Mouse (Mus musculus): ENCODE results near the gene Ppp1r37. TPM values are rescaled to one million over a fixed set of nuclear protein-coding genes. Genes with fewer than 3 reads are reported as not detected.

The Ppp1r37 gene
- polyA plus RNA-seq, 1 experiment from 2014 or later = 30.3 TPM

DNA sequence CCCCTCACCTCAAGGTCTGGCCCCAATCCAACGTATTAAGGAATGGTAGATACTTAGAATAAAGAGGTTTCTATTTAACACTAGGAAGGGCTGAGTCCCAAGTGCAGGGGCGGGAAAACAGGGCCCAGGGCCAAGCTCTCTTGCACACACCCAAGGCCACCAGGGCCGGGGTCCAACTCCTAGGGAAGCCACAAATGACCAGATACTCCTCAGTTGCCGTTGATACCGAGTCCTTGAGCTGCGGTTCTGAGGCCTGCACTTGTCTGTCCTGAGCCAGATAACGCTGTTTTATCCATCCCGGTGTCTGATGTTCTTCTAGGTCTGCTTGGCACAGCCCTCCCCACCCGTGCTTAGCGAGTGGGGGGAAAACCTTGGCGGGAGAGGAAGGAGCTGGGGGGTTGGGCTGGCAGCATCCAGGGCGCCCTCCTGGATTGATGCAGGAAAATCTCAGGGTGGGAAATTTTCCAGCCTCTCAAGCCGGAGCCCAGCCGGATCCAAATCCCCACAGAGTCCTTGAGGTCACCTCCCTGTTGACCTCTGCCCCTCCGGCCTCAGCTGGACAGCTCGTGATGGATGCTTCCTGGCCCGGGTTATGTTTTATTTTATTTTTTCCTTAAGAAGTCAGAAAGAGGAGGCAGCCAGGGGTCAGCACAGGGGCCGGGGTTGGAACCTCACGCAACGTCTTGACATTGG lies 67.2 kb downstream of the Ppp1r37 start:
- H3K4me3 ChIP-seq = no peak overlapping the region
- H3K9ac ChIP-seq = no peak overlapping the region
- H3K27me3 ChIP-seq = peaks cover 25% of the 10 kb centered on the region
- 56% methylated on average over 20 of the region's 20 CpGs for WGBS
- peaks cover 19% of the 10 kb centered on the region for H3K4me1 ChIP-seq
- ATAC-seq (ENCODE audit: insufficient number of reproducible peaks, insufficient read depth, low FRiP score, low TSS enrichment, low read depth) = no peak
- no peak overlapping the region for H3K27ac ChIP-seq
- no peaks in the 10 kb centered on the region for H3K36me3 ChIP-seq
- H3K4me2 ChIP-seq = no peak overlapping the region
- H3K9me3 ChIP-seq = no peaks in the 10 kb centered on the region

DNA sequence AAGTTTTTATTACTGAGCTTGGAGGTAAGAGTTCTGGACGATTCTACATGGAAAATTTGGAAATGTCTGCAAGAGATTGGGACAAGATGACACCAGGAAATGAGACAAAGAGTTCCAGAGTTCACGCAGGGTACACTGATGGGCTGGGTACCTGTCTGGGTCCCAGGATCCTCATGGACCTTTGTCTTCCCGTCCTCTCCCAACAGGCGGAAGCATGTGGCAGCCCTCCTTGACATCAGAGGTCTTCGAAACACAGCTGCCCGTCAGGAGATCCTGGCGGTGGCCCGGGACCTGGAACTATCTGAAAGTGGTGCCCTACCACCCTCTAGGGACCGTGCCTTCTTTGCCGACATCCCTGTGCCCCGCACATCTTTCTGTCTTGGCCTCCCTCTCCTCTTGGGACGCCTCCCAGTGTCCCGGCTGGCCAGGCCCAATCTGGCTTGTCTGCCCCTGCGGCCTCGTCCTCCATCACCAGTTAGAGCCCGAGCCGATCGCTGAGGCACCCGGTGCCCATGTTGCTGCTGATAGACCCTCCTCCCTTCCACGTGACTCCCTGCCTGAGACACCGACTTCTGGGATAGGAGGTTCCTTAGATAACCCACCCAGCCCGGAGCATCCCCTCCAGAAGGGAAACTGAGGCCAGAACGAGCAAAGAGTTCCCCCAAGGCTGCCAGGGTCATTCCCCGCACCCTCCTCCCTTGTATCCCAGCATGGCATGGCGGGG lies 68.0 kb downstream of the Ppp1r37 start:
- Histone ChIP-seq H3K9ac (no peak overlapping the region), H3K27ac (no peak overlapping the region), H3K4me2 (no peak overlapping the region), H3K4me1 (peaks cover 19% of the 10 kb centered on the region), H3K36me3 (no peaks in the 10 kb centered on the region), H3K9me3 (no peaks in the 10 kb centered on the region), H3K4me3 (no peak overlapping the region), H3K27me3 (peaks cover 33% of the 10 kb centered on the region)
- no peak for ATAC-seq (ENCODE audit: insufficient number of reproducible peaks, insufficient read depth, low FRiP score, low TSS enrichment, low read depth)
- 84% methylated on average over 25 of the region's 25 CpGs for whole genome bisulfite sequencing

DNA sequence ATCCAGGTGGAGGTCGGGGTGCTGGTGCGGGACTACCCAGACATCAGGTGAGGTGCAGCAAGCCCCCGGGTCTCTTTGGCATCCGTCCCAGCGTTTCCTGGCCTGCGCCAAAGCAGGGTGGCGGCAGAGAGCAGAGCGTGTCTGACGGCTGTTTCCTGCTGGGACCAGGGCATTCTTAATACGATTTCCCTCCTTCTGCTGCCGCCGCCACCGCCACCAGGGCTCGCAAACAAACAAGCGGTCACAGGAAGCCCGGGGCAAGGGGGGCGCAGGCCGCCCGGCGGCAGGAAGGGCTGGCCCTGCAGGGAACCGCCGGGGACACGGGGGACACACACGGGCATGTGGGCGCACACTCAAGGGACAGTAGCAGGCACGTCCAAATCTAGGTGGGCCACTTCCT lies 71.1 kb downstream of the Ppp1r37 start:
- Histone ChIP-seq H3K4me1 (peaks cover 25% of the 10 kb centered on the region), H3K36me3 (no peaks in the 10 kb centered on the region), H3K27me3 (peaks cover 65% of the 10 kb centered on the region), H3K4me2 (peak overlapping the region; percentile 53), H3K9me3 (no peaks in the 10 kb centered on the region), H3K9ac (peak overlapping the region; percentile 66), H3K4me3 (peak overlapping the region; percentile 29), H3K27ac (peak overlapping the region; percentile 48; the same call in 1 of the 2 replicates)
- 2% methylated on average over 26 of the region's 26 CpGs for WGBS
- ATAC-seq (ENCODE audit: insufficient number of reproducible peaks, insufficient read depth, low FRiP score, low TSS enrichment, low read depth) = no peak

DNA sequence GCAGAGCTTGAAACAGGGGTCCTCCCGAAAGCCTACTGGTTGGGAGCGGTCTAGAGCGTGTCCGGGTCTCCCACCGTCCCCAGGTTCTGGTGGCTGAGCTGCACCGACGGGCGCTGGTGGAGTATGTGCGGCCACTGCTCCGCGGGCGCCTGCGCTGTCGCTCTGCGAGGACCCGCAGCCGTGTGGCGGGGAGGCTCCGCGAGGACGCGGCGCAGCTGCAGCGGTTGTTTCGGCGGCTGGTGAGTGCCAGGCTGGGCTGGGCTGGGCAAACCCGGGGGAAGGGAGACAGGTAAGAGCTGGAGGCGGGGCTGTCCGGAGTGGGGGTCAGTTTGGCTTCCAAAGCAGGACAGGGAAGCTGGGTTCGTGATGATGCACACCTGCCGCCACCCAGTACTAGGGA lies 73.4 kb downstream of the Ppp1r37 start:
- peaks cover 13% of the 10 kb centered on the region for H3K4me1 ChIP-seq
- peak overlapping the region; percentile 32 for H3K4me3 ChIP-seq
- H3K4me2 ChIP-seq = peak overlapping the region; percentile 50
- H3K27me3 ChIP-seq = peaks cover 73% of the 10 kb centered on the region
- no peaks in the 10 kb centered on the region for H3K9me3 ChIP-seq
- ATAC-seq (ENCODE audit: insufficient number of reproducible peaks, insufficient read depth, low FRiP score, low TSS enrichment, low read depth) = no peak
- H3K9ac ChIP-seq = 0 out of 2 replicates have a peak overlapping the region, but pooled peaks have one; percentile 27
- H3K27ac ChIP-seq = no peak overlapping the region
- WGBS = 1% methylated on average over 31 of the region's 31 CpGs
- no peaks in the 10 kb centered on the region for H3K36me3 ChIP-seq

DNA sequence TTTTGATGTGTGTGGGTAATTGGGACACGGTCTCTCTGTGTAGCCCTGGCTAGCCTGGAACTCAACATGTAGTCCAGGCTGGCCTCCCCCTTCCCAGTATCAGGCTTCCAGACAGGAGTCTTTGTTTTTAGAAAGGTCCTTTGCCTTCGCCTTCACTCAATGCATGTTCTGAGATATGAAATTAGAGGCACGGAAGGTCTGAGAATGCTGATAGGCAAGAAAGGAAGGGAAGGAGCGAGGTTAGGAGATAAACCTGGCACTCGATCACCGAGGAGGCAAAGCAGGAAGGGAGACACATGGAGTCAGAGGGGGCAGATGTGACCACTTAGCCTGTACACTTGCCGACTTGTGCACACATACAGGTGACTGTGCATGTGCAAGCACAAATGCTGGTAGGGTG lies 76.3 kb downstream of the Ppp1r37 start:
- Histone ChIP-seq H3K9ac (no peak overlapping the region), H3K9me3 (no peaks in the 10 kb centered on the region), H3K4me2 (no peak overlapping the region), H3K4me3 (no peak overlapping the region), H3K27me3 (peaks cover 64% of the 10 kb centered on the region), H3K27ac (no peak overlapping the region), H3K36me3 (no peaks in the 10 kb centered on the region), H3K4me1 (peaks cover 9% of the 10 kb centered on the region)
- 88% methylated on average over 7 of the region's 7 CpGs for WGBS
- no peak for ATAC-seq (ENCODE audit: insufficient number of reproducible peaks, insufficient read depth, low FRiP score, low TSS enrichment, low read depth)

DNA sequence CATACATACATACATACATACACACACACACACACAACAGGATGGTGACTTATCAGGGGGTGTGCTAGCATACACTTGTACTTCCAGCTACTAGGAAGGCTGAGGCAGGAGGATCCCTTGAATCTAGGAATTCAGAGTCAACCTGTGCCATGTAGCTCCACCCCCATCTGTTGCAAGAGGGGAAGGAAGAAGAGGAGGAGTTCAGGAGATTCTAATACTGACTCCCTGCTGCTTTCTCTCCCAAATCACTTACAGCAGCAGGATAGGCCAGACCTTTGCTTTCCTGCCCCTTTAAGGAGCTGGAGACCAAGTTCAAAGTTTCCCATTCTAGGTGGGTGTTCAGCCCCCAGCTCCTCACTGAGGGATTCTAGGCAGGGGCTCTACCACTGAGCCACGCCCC lies 77.4 kb downstream of the Ppp1r37 start:
- WGBS = 81% methylated on average over 1 of the region's 1 CpGs
- Histone ChIP-seq H3K9me3 (no peaks in the 10 kb centered on the region), H3K27me3 (peaks cover 54% of the 10 kb centered on the region), H3K9ac (no peak overlapping the region), H3K36me3 (no peaks in the 10 kb centered on the region), H3K4me3 (no peak overlapping the region), H3K27ac (no peak overlapping the region), H3K4me1 (peaks cover 5% of the 10 kb centered on the region; the same call in 1 of the 2 replicates), H3K4me2 (no peak overlapping the region)
- ATAC-seq (ENCODE audit: insufficient number of reproducible peaks, insufficient read depth, low FRiP score, low TSS enrichment, low read depth) = no peak

DNA sequence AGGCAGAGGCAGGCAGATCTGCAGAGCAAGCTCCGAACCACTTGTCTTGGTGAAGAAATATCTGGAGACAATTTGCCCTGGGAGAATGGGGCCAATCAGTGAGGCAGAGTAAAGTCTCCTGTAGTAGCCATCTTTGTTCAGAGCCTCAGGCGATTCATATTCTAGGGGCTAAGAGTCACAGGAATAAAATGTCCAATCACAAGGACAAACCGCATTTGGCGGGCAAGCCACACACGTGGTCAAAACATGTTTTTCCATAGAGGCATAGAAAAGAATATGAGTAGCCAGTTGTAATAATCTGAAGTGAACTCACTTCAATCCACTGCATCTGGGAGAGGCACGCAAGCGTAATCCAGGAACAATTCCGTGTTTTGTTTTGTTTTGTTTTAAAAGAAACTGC lies 79.6 kb downstream of the Ppp1r37 start:
- Histone ChIP-seq H3K4me1 (no peaks in the 10 kb centered on the region), H3K9ac (no peak overlapping the region), H3K4me2 (no peak overlapping the region), H3K27ac (no peak overlapping the region), H3K4me3 (no peak overlapping the region), H3K9me3 (no peaks in the 10 kb centered on the region), H3K27me3 (peaks cover 36% of the 10 kb centered on the region), H3K36me3 (no peaks in the 10 kb centered on the region)
- ATAC-seq (ENCODE audit: insufficient number of reproducible peaks, insufficient read depth, low FRiP score, low TSS enrichment, low read depth) = no peak
- WGBS = 77% methylated on average over 8 of the region's 8 CpGs

Other genes with a start within 250 kb of the Ppp1r37 start
- gene Ercc1, start 218.3 kb downstream of the Ppp1r37 start, polyA plus RNA-seq (2015; fragmentation: Nextera tagmentation; extraction: Ambion mirVana) = 93.2 and 106 TPM in 2 replicates
- 29.4 and 30.5 TPM in 2 replicates for gene Cd3eap, start 203.6 kb downstream of the Ppp1r37 start, polyA plus RNA-seq (2015; fragmentation: Nextera tagmentation; extraction: Ambion mirVana)
- gene Ppp1r13l, start 203.3 kb downstream of the Ppp1r37 start, polyA plus RNA-seq (2015; fragmentation: Nextera tagmentation; extraction: Ambion mirVana) = 8.3 and 12.6 TPM in 2 replicates
- 17.0 and 17.4 TPM in 2 replicates for gene Ercc2, start 181.1 kb downstream of the Ppp1r37 start, polyA plus RNA-seq (2015; fragmentation: Nextera tagmentation; extraction: Ambion mirVana)
- gene Klc3, start 159.0 kb downstream of the Ppp1r37 start, polyA plus RNA-seq (2015; fragmentation: Nextera tagmentation; extraction: Ambion mirVana) = 14.5 and 14.8 TPM in 2 replicates
- 2.1 TPM in 1 of 2 replicates, not detected in the other for gene Ckm, start 158.3 kb downstream of the Ppp1r37 start, polyA plus RNA-seq (2015; fragmentation: Nextera tagmentation; extraction: Ambion mirVana)
- 10.2 and 12.4 TPM in 2 replicates for gene Mark4, start 104.3 kb downstream of the Ppp1r37 start, polyA plus RNA-seq (2015; fragmentation: Nextera tagmentation; extraction: Ambion mirVana)
- 0.73 and 0.84 TPM in 2 replicates for gene Exoc3l2, start 99.7 kb downstream of the Ppp1r37 start, polyA plus RNA-seq (2015; fragmentation: Nextera tagmentation; extraction: Ambion mirVana)
- gene Bloc1s3, start 54.7 kb downstream of the Ppp1r37 start, polyA plus RNA-seq (2015; fragmentation: Nextera tagmentation; extraction: Ambion mirVana) = 2.3 and 2.7 TPM in 2 replicates
- 60.2 and 64.1 TPM in 2 replicates for gene Trappc6a, start 54.7 kb downstream of the Ppp1r37 start, polyA plus RNA-seq (2015; fragmentation: Nextera tagmentation; extraction: Ambion mirVana)
- gene Nkpd1, start 45.2 kb downstream of the Ppp1r37 start, polyA plus RNA-seq (2015; fragmentation: Nextera tagmentation; extraction: Ambion mirVana) = 0.08 and 0.15 TPM in 2 replicates
- gene Zfp296, start 14.2 kb upstream of the Ppp1r37 start, polyA plus RNA-seq (2015; fragmentation: Nextera tagmentation; extraction: Ambion mirVana) = 0.67 and 0.83 TPM in 2 replicates
- 169 and 174 TPM in 2 replicates for gene Gemin7, start 14.5 kb upstream of the Ppp1r37 start, polyA plus RNA-seq (2015; fragmentation: Nextera tagmentation; extraction: Ambion mirVana)
- 61.2 and 73.9 TPM in 2 replicates for gene Clasrp, start 41.4 kb upstream of the Ppp1r37 start, polyA plus RNA-seq (2015; fragmentation: Nextera tagmentation; extraction: Ambion mirVana)
- 7.5 and 10.5 TPM in 2 replicates for gene Relb, start 66.4 kb upstream of the Ppp1r37 start, polyA plus RNA-seq (2015; fragmentation: Nextera tagmentation; extraction: Ambion mirVana)
- 69.8 and 74.7 TPM in 2 replicates for gene Clptm1, start 102.0 kb upstream of the Ppp1r37 start, polyA plus RNA-seq (2015; fragmentation: Nextera tagmentation; extraction: Ambion mirVana)
- 11.5 TPM in 1 of 2 replicates, not detected in the other for gene Apoc2, start 114.9 kb upstream of the Ppp1r37 start, polyA plus RNA-seq (2015; fragmentation: Nextera tagmentation; extraction: Ambion mirVana)
- gene Gm44805, start 118.3 kb upstream of the Ppp1r37 start, polyA plus RNA-seq (2015; fragmentation: Nextera tagmentation; extraction: Ambion mirVana) = 0.69 TPM in 1 of 2 replicates, not detected in the other
- 1.5 TPM in 1 of 2 replicates, not detected in the other for gene Apoc4, start 118.4 kb upstream of the Ppp1r37 start, polyA plus RNA-seq (2015; fragmentation: Nextera tagmentation; extraction: Ambion mirVana)
- gene Apoc1, start 129.6 kb upstream of the Ppp1r37 start, polyA plus RNA-seq (2015; fragmentation: Nextera tagmentation; extraction: Ambion mirVana) = 10.3 and 17.3 TPM in 2 replicates
- 200 and 263 TPM in 2 replicates for gene Apoe, start 136.1 kb upstream of the Ppp1r37 start, polyA plus RNA-seq (2015; fragmentation: Nextera tagmentation; extraction: Ambion mirVana)
- gene Tomm40, start 152.4 kb upstream of the Ppp1r37 start, polyA plus RNA-seq (2015; fragmentation: Nextera tagmentation; extraction: Ambion mirVana) = 112 and 139 TPM in 2 replicates
- gene Nectin2, start 187.4 kb upstream of the Ppp1r37 start, polyA plus RNA-seq (2015; fragmentation: Nextera tagmentation; extraction: Ambion mirVana) = 82.9 and 87.0 TPM in 2 replicates
- 98.1 and 116 TPM in 2 replicates for gene Bcam, start 207.9 kb upstream of the Ppp1r37 start, polyA plus RNA-seq (2015; fragmentation: Nextera tagmentation; extraction: Ambion mirVana)
- gene Cblc, start 233.7 kb upstream of the Ppp1r37 start, polyA plus RNA-seq (2015; fragmentation: Nextera tagmentation; extraction: Ambion mirVana) = 8.1 and 10.4 TPM in 2 replicates

Measured in embryonic facial prominence, embryonic 13.5 days (tissue).